Mouse (Mus musculus) bone marrow macrophage, adult 2 months (primary cell): ENCODE measurements at regions not wholly inside any gene's neighbourhood (a gene's known extent, or its start where the extent isn't known, plus 50 kb on each side); places are given as distances from the start of the nearest gene placed in this dataset.

Experiments used
- H3K27ac ChIP-seq: 2 replicates; pipeline ENCODE4 v1.5.1; 2012; ENCODE audit warnings: low read depth, low read length; ENCODE audit not compliant: insufficient read depth
- H3K4me1 ChIP-seq: 2 replicates; pipeline ENCODE4 v1.6.1; 2012; ENCODE audit warnings: low read length; ENCODE audit not compliant: control insufficient read depth, insufficient read depth
- H3K4me3 ChIP-seq: 2 replicates; pipeline ENCODE4 v1.5.1; 2012; ENCODE audit warnings: mild to moderate bottlenecking, low read length, moderate library complexity; ENCODE audit not compliant: insufficient read depth
- CTCF ChIP-seq: IDR thresholded peaks from 2 replicates; pipeline ENCODE4 v1.5.1; 2012; ENCODE audit warnings: low read depth, mild to moderate bottlenecking, low read length, moderate library complexity
- POLR2A ChIP-seq: IDR thresholded peaks from 2 replicates; pipeline ENCODE4 v1.6.1; 2012; ENCODE audit warnings: mild to moderate bottlenecking, low read depth, low read length, borderline replicate concordance

- Histone ChIP-seq H3K27ac (no peak overlapping the region), H3K4me3 (no peak overlapping the region), H3K4me1 (no peaks in the 10 kb centered on the region)
- TF ChIP-seq POLR2A (no peak), CTCF (no peak)
These were observed 57.3 kb upstream of the Eda2r start for GRCm38 (mm10) chrX:97434327-97434726.

- TF ChIP-seq POLR2A (no peak), CTCF (peak; percentile 43)
- Histone ChIP-seq H3K4me3 (peak overlapping the region; percentile 77), H3K4me1 (no peaks in the 10 kb centered on the region), H3K27ac (no peak overlapping the region)
These were observed 54.4 kb upstream of the Eda2r start for GRCm38 (mm10) chrX:97431391-97431803.
